Mouse (Mus musculus) neutrophil, adult 83 days (primary cell): ENCODE results near the gene Olfr543. TPM values are rescaled to one million over a fixed set of nuclear protein-coding genes. Genes with fewer than 3 reads are reported as not detected.

Experiments used
- total RNA-seq, 2 experiments: library from RNA; stranded (reverse); gene quantifications; one replicate each; pipeline ENCODE4 v1.2.4; 2023

Gene Olfr543
- total RNA-seq = not detected

GRCm38 (mm10) chr7:102481579-102481978 lies at the start of gene Olfr543:
Gene Olfr543, minus strand, starts transcription at chr7:102481679.

GRCm38 (mm10) chr7:102499473-102499872 lies 18.0 kb upstream of the Olfr543 start, which contains the start of gene Olfr545:
Gene Olfr545, minus strand, starts transcription at chr7:102499573.

GRCm38 (mm10) chr7:102488161-102488560 lies 6.7 kb upstream of the Olfr543 start, which contains the start of gene Olfr544:
Gene Olfr544, minus strand, starts transcription at chr7:102488313.

GRCm38 (mm10) chr7:102441657-102442391 lies 39.7 kb downstream of the Olfr543 start, which contains the start of gene Rrm1:
Gene Rrm1, plus strand, starts transcription at chr7:102441695.

Other genes starting within 250 kb of the Olfr543 start
- gene Rhog, start 225.6 kb downstream of the Olfr543 start, total RNA-seq = 100 to 1,000 TPM; 395 to 404 TPM
- gene Stim1, start 213.9 kb downstream of the Olfr543 start, total RNA-seq = 10 to 100 TPM; 80.6 to 83.1 TPM
- 100 to 1,000 TPM in 1 of 2 experiments, 10 to 100 TPM in 1; 97.4 to 110 TPM for gene Rrm1, start 40.0 kb downstream of the Olfr543 start, total RNA-seq
- gene Olfr544, start 6.6 kb upstream of the Olfr543 start, total RNA-seq = not detected
- gene Olfr545, start 17.9 kb upstream of the Olfr543 start, total RNA-seq = not detected
- not detected for gene Olfr547, start 53.1 kb upstream of the Olfr543 start, total RNA-seq
- gene Olfr548-ps1, start 59.2 kb upstream of the Olfr543 start, total RNA-seq = not detected
- gene Olfr549, start 68.2 kb upstream of the Olfr543 start, total RNA-seq = not detected
- 10 to 100 TPM; 10.7 to 12.5 TPM for gene Trim21, start 83.8 kb upstream of the Olfr543 start, total RNA-seq
- not detected for gene Olfr550, start 89.8 kb upstream of the Olfr543 start, total RNA-seq
- not detected for gene Olfr551, start 110.2 kb upstream of the Olfr543 start, total RNA-seq
- gene Olfr552, start 116.1 kb upstream of the Olfr543 start, total RNA-seq = not detected
- not detected for gene Olfr553, start 136.5 kb upstream of the Olfr543 start, total RNA-seq
- gene Olfr554, start 156.8 kb upstream of the Olfr543 start, total RNA-seq = not detected
- not detected for gene Olfr555, start 177.1 kb upstream of the Olfr543 start, total RNA-seq
- gene Olfr556, start 183.2 kb upstream of the Olfr543 start, total RNA-seq = not detected
- gene Trim68, start 205.6 kb upstream of the Olfr543 start, total RNA-seq = 1 to 10 TPM; 1.0 to 2.8 TPM
- not detected for gene Olfr557, start 214.2 kb upstream of the Olfr543 start, total RNA-seq
- gene Olfr558, start 220.5 kb upstream of the Olfr543 start, total RNA-seq = not detected
- gene Olfr33, start 237.4 kb upstream of the Olfr543 start, total RNA-seq = not detected
- gene Olfr559, start 245.8 kb upstream of the Olfr543 start, total RNA-seq = not detected